Mouse (Mus musculus) frontal cortex, postnatal 14 days (tissue): ENCODE data around the gene Fzd4.

ENCODE experiments used
- DNase-seq, 2 experiments: peaks; one replicate each; pipeline ENCODE4 v3.0.0; 2022; ENCODE audit warnings: low spot score in 2 of 2

Gene Fzd4

GRCm38 (mm10) chr7:89427101-89427500 lies 22.9 kb downstream of the Fzd4 start:
- DNase-seq, result no peak

- DNase-seq, result no peak
Observed at GRCm38 (mm10) chr7:89428804-89429203, 24.6 kb downstream of the Fzd4 start.

GRCm38 (mm10) chr7:89429326-89429725 lies 25.2 kb downstream of the Fzd4 start:
- no peak for DNase-seq

GRCm38 (mm10) chr7:89431185-89431584 lies 27.0 kb downstream of the Fzd4 start:
- no peak for DNase-seq

GRCm38 (mm10) chr7:89433193-89433892 lies 29.2 kb downstream of the Fzd4 start:
- DNase-seq, result peak; percentile 17 to 40

- no peak for DNase-seq
Observed at GRCm38 (mm10) chr7:89433893-89434616, 29.9 kb downstream of the Fzd4 start.

- DNase-seq, result no peak
Observed at GRCm38 (mm10) chr7:89436404-89436803, 32.2 kb downstream of the Fzd4 start.

GRCm38 (mm10) chr7:89437589-89437988 lies 33.4 kb downstream of the Fzd4 start:
- peak in 1 of 2 experiments; percentile 48 for DNase-seq

GRCm38 (mm10) chr7:89441291-89441690 lies 37.1 kb downstream of the Fzd4 start:
- DNase-seq, result no peak

- DNase-seq, result no peak
Observed at GRCm38 (mm10) chr7:89442242-89442641, 38.1 kb downstream of the Fzd4 start.

- no peak for DNase-seq
Observed at GRCm38 (mm10) chr7:89445137-89445536, 41.0 kb downstream of the Fzd4 start.

- DNase-seq, result no peak
Observed at GRCm38 (mm10) chr7:89450312-89450711, 46.2 kb downstream of the Fzd4 start.

- no peak for DNase-seq
Observed at GRCm38 (mm10) chr7:89456380-89457076, 52.4 kb downstream of the Fzd4 start.

- no peak for DNase-seq
Observed at GRCm38 (mm10) chr7:89459691-89460090, 55.5 kb downstream of the Fzd4 start.

GRCm38 (mm10) chr7:89460911-89461310 lies 56.8 kb downstream of the Fzd4 start:
- no peak for DNase-seq

- DNase-seq, result no peak
Observed at GRCm38 (mm10) chr7:89461351-89461750, 57.2 kb downstream of the Fzd4 start.
